Mouse (Mus musculus) small intestine, adult 2 months (tissue): ENCODE measurements around the gene Bcl7a.

Experiments
- CTCF ChIP-seq: fragments of 200-500 bp; IDR thresholded peaks from 2 replicates; pipeline ENCODE4 v1.5.1; 2012; ENCODE audit warnings: low read depth, mild to moderate bottlenecking, control low read depth, inconsistent platforms, low read length, moderate library complexity, mixed read lengths; ENCODE audit not compliant: insufficient replicate concordance, insufficient read length; ENCODE audit errors: extremely low read depth
- POLR2A ChIP-seq: fragments of 200-500 bp; IDR thresholded peaks from 2 replicates; pipeline ENCODE4 v1.6.1; 2012; ENCODE audit warnings: low read depth, mild to moderate bottlenecking, control low read depth, inconsistent platforms, low read length, moderate library complexity

GRCm38 (mm10) chr5:123324242-123324641 lies 19.4 kb upstream of the Bcl7a start:
- no peak for TF ChIP-seq CTCF
- TF ChIP-seq POLR2A, result no peak
